ENCODE assay signal across 20 mouse cellular contexts in the genomic region with DNA sequence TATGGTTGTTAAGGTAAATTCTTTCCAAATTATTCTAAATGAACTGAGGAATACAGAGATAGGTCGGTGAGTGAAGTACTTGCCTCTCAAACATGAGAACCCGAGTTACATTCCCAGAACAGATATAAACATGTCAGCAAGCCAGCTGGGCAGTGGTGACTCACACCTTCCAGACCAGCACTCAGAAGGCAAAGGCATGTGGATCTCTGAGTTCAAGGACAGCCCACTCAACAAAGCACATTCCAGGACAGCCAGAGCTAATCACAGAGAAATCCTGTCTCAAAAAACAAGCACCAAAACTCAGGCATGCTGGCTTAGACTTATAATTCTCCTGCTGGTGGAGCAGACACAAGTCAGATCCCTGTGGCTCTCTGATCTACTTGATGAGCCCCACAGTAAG. TPM values are rescaled to one million over a fixed set of nuclear protein-coding genes. Genes with fewer than 3 reads are reported as not detected.
DNase-seq lines count a peak whose midpoint lies in the region; ATAC-seq lines count a peak whose summit lies in the region.
"Had no signal": no experiment of that assay in that cellular context is flagged by ENCODE, and none has a peak within 500 bp of the region (broad histone marks: within the 10 kb centered on the region; RNA-seq: fewer than 3 reads in every experiment).

No protein-coding gene starts in this region.

- H3K4me3 ChIP-seq in heart, embryonic 13.5 days: no peak overlapping the region
- H3K4me3 ChIP-seq in kidney, embryonic 16.5 days (ENCODE audit: low read length): no peak overlapping the region

- H3K9me3 ChIP-seq in heart, embryonic 13.5 days: no peaks in the 10 kb centered on the region
- no peaks in the 10 kb centered on the region for H3K9me3 ChIP-seq in kidney, embryonic 16.5 days (ENCODE audit: low read length)

- H3K9ac ChIP-seq in heart, embryonic 13.5 days: no peak overlapping the region
- no peak overlapping the region for H3K9ac ChIP-seq in kidney, embryonic 16.5 days (replicated peaks; ENCODE audit: low read length)

- peak; percentile 31 to 33 for DNase-seq in adrenal gland, adult (ENCODE audit: inconsistent age in 2 of 2, low spot score in 1 of 2)
- DNase-seq in adrenal gland, adult 18-20 months (ENCODE audit: low spot score in 2 of 2): no peak
- DNase-seq in heart, postnatal 4 days: no peak
- peak; percentile 47 for DNase-seq in 3134 (ENCODE audit: extremely low read depth, insufficient read length, low spot score)
- peak; percentile 28 for DNase-seq in R1 (ENCODE audit: low read depth, low spot score)
- no peak for DNase-seq in urinary bladder, adult 18-20 months (ENCODE audit: low spot score in 2 of 2)
- DNase-seq: cerebellum, adult 11-12 months; cerebellum, postnatal 14 days; embryo, embryonic 11 days; gastrocnemius, postnatal 25 days; kidney, postnatal 25 days; left cerebral cortex, postnatal 4 days; liver; retina, postnatal 1 day had no signal

- peaks cover 3% of the 10 kb centered on the region; the same call in 1 of the 2 replicates for H3K27me3 ChIP-seq in heart, embryonic 13.5 days (replicated peaks)
- H3K27me3 ChIP-seq in kidney, embryonic 16.5 days (ENCODE audit: insufficient read depth, low read length): 0 out of 2 replicates have a peak, but pooled peaks cover 2% of the 10 kb centered on the region

- WGBS in heart, embryonic 13.5 days: 29% methylated on average over 2 of the region's 2 CpGs
- 59% methylated on average over 2 of the region's 2 CpGs for WGBS in kidney, embryonic 16.5 days

- H3K36me3 ChIP-seq in heart, embryonic 13.5 days: no peaks in the 10 kb centered on the region
- no peaks in the 10 kb centered on the region for H3K36me3 ChIP-seq in kidney, embryonic 16.5 days (ENCODE audit: insufficient read depth, low read length)

- no peak for ATAC-seq in heart, embryonic 13.5 days (ENCODE audit: extremely low read depth, insufficient number of reproducible peaks, low FRiP score, low TSS enrichment)
- ATAC-seq in kidney, embryonic 16.5 days (ENCODE audit: low FRiP score, low TSS enrichment): no peak
- ATAC-seq: forebrain, embryonic 16.5 days; hindbrain, postnatal 0 days; intestine, postnatal 0 days had no signal

- no peak overlapping the region for H3K4me2 ChIP-seq in heart, embryonic 13.5 days
- H3K4me2 ChIP-seq in kidney, embryonic 16.5 days (replicated peaks; ENCODE audit: low read depth, low read length): no peak overlapping the region
- H3K4me2 ChIP-seq: midbrain, embryonic 11.5 days had no signal

- H3K4me1 ChIP-seq in heart, embryonic 13.5 days: peaks cover 15% of the 10 kb centered on the region
- H3K4me1 ChIP-seq in kidney, embryonic 16.5 days (ENCODE audit: insufficient read depth, low read length): peaks cover 3% of the 10 kb centered on the region; the same call in 1 of the 2 replicates

- peak overlapping the region; percentile 73 for H3K27ac ChIP-seq in heart, embryonic 13.5 days (replicated peaks)
- no peak overlapping the region for H3K27ac ChIP-seq in kidney, embryonic 16.5 days (ENCODE audit: low read length)
- H3K27ac ChIP-seq: hindbrain, postnatal 0 days had no signal

RNA-seq across cellular contexts. Expression of gene Pdk3, which starts 6.2 kb away (rescaled TPM):
- total RNA-seq in adrenal gland, adult 18-20 months (2021): 10 to 100 TPM; 10.3 to 10.8 TPM
- 130 TPM in 2 replicates for polyA plus RNA-seq in heart, embryonic 13.5 days (2015; fragmentation: Nextera tagmentation; extraction: Ambion mirVana)
- total RNA-seq in heart, postnatal 4 days (2021): 10 to 100 TPM; 28.8 to 30.8 TPM
- 67.3 and 69.1 TPM in 2 replicates for polyA plus RNA-seq in kidney, embryonic 16.5 days (2015; fragmentation: Nextera tagmentation; extraction: Ambion mirVana)

Comparison
In these comparisons a context has a peak if more than half of its experiments do, and no peak if none do; other contexts are left out.
1. DNase-seq: peak in adrenal gland, adult (2 of 2), 3134 (single experiment) and R1 (single experiment); none in adrenal gland, adult 18-20 months (0 of 2), heart, postnatal 4 days (single experiment) and urinary bladder, adult 18-20 months (0 of 2).